Mouse (Mus musculus) mesoderm, embryonic 11.5 days (tissue): ENCODE measurements around the gene Gm8237.
A peak's percentile ranks its signal among the peaks of the same experiment; 100 is the strongest.
"Not testable (repeated sequence)": the region's sequence is repeated elsewhere in the genome, so short reads cannot be mapped to it uniquely, and the experiment has no call there.

Experiments used
- DNase-seq: peaks from one replicate; pipeline ENCODE4 v3.0.0-alpha.2; 2012; ENCODE audit warnings: low read depth, low spot score

Gm8237 gene

DNA sequence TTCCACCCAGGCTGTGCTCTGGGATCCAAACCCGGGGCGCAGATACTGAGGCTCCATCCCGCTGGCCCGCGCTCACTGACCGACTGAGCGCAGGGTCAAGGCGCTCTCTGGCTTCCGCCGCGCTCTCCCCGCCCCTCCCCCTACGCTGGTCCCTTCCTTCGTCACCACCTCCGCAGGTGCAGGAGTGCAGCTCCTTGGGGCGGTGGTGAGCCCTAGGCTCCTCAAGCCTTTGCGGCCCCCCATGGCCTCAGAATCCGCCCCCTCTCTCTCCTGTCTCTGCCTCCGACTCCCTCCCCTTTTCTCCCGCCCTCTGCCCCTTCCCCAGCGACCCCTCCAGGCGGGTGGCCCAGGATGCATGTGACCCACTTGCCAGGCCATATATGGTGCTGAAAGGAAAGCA, at the start of gene Gm8237:
Gene Gm8237, minus strand, starts transcription at position 142 of the 400 bp plus-strand sequence.
- not testable (repeated sequence) for DNase-seq

DNA sequence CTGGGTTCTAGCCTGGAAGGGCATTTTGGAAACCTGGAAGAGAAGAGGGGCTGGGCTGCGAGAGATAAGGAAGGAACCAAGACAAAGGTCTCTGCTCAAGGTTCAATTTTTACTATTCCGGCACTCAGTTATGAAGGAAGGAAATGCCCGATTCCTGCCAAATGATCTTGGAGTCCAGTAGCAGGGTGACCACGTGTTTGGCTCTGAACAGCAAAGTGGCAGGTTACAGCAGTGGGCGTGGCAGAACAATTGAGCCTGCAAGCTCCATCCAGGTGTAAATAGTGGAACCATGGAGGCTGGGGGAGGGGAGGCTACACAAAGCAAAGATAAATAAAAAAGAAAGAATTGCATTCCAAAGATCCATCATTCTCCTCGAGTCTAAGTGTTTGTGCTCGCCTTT, 43.1 kb upstream of the Gm8237 start:
- DNase-seq: not testable (repeated sequence)

DNA sequence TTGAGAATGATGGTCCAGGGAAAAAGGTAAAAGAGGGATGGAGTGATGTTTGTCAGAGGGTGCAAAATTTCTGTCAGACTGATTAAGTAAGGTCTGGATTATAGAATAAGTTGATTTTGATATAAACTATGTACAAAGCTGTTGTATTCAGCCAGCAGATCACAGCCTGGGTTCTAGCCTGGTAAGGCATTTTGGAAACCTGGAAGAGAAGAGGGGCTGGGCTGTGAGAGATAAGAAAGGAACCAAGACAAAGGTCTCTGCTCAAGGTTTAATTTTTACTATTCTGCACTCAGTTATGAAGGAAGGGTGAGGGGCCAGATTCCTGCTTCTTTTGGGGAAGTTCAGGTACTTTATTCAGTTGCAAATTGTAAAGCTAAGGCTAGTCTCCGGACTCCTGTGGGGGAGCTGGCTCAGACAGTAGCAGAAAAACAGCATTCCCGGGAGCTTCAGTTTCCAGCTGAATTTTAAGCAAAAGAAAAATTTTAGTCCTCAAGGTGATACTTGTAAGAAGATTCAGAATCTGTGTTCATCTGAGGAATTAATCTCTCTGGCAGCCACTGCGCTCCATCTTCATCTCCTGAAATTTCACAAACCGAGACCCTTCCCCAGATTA, 38.3 kb upstream of the Gm8237 start:
- DNase-seq: not testable (repeated sequence)

DNA sequence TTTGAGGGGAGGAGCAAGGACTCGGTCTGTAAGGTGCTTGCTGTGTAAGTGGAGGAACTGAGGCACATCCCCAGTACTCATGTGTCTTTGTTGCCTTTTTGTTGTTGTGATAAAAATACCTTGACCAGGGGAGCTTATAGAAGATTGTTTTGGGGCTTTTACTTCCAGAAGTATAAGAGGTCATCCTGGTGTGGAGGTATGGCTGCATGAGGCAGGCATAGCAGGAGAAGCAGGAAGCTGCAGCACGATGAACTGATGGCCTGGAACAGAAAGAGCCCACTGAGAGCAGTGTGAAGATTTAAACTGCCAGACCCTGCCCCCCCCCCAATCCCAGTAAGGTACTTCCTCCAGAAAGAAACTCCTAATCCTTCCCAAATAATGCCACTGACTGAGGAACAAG, 33.5 kb upstream of the Gm8237 start:
- DNase-seq: not testable (repeated sequence)

DNA sequence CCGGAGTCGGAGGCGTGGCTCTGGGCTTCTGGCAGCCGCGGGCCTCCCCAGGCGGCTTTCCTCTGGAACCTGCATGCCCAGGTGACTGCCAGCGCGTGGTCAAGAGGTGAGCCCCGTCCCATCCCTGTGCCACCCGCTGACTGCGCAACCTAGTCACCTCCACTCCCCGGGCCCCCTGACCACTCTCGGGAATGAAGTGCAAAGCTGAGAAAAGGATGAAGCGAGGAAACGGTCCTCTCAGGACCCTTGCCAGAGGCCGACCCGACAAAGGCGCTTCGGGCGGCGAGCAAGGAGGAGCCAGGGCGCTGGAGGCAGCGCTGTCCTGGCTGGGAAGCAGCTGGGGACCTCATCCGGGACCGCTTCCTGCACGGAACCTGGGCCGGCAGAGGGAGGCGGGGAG, 391 bp downstream of the Gm8237 start:
- not testable (repeated sequence) for DNase-seq

DNA sequence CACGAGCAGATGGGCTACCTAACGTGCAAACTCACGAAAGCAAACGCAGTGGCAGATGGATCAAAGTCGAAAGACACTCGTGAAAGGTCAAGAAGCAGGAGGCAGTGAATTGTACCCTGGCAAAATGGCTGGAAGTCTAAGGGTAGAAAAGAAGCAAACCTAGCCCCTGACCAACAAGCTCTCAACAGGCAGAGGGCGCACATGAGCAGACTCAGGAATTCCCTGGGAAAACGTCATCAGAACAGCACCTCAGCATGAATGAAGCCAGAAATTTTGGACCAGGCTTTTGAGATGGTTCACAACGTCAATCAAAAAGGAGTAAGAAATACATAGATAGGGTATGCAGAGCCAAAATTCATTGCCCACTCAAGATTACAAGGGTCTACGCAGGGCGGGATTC, 1.0 kb downstream of the Gm8237 start:
- DNase-seq: peak; percentile 20

DNA sequence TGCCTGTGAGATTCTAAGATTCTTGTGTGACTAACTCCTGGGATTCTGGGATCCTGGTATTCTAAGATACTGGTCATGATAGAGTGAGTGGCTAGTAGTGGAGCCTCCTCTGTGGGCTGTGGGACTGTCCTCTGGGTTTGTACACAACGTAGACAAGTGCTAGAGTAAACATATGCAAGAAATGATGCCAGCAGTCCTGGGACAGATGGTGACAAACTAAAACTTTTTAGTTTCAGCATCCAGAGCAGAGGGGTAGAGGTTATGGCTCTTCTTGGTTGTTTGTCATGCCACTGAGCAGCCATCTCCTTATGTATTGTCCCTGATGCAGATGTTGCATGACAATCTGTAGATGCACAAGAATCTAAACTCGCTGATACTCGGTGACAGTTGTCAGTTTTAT, 24.3 kb downstream of the Gm8237 start:
- DNase-seq: not testable (repeated sequence)

DNA sequence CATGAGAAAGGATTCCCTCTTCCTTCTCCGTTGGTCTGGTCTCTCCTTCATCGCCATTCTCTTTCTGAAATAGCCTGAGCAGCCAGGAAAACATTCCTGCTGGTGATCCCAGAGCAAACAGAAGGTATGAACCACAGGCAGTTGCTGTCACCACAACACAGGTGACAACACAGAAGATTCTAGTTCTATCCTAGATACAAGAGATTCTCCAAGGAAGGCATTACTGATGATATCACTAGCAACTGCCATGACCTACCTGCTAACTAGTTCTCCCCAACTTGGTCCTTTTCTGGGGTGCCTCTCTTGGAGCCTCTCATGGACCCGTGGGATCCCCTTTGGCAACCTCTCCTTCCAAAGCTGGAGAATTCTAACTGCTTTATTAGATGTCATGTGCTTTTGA, 50.0 kb downstream of the Gm8237 start, which contains the start of gene Gm3424:
Gene Gm3424, minus strand, starts transcription at position 101 of the 400 bp plus-strand sequence.
- DNase-seq: not testable (repeated sequence)

DNA sequence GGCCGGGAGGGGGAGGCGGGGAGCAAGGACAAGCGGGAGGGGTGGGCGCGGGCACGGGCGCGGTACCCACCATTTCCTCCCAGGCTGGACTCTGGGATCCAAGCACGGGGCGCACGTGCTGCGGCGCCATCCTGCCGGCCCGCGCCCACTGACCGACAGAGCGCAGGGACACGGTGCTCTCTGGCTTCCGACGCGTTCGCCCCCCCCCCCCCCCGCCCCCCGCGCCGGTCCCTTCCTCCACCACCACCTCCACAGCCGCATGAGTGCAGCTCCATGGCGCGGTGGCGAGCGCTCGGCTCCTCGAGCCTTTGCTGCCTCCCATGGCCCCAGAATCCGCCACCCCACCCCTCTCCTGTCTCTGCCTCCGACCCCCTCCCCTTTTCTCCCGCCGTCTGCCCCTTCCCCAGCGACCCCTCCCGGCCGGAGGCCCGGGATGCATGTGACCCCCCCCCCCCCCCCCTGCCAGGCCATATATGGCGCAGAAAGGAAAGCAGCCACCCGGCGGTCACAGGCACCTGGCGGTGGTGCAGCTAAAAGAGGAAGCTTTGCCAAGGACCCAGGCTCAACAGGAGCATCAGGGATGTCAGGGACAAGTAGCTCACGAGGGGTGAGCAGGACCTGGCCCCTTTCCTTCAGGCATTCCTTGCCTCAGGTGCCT, 67.4 kb downstream of the Gm8237 start:
- DNase-seq: not testable (repeated sequence)
